Mouse (Mus musculus) liver, postnatal 0 days (tissue): Measurements from ENCODE around the gene Lrrc20.

Experiments used
- CTCF ChIP-seq: sonication (generic); IDR thresholded peaks from 2 replicates; pipeline ENCODE4 v1.5.1; 2016; ENCODE audit warnings: antibody characterized with exemption, low read depth
- EP300 ChIP-seq: IDR thresholded peaks from 2 replicates; pipeline ENCODE4 v1.6.1; 2016; ENCODE audit warnings: antibody characterized with exemption, low read depth, mild to moderate bottlenecking

DNA sequence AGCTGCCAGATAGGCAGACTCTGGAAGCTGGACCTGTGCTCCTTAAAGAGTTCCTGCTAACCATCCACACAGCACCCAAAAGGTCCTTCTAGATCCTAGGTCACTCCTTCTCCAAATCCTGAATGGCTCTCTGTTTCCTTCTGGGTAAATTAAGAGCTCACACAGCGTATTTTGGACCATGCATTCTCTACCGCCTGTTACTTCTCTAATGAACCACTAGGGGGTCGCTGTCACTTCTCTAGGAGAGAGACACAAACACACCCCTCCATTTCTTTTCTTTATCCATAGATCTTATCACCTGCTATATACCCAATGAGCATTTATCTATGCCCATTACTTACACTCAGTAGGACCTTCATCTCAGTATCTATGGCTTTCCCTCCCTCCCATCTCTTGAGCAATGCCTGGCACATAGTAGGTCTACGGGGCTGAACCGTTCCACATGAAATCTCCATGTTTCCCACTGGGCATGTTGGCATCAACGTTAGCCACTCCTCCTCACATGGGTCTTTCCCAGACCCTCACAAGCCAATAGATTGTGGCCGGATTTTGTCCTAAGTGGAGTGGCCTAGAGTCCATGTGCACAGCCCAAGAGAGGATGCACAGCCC lies 111.7 kb downstream of the Lrrc20 start:
- TF ChIP-seq CTCF = peak; percentile 27; the same call in 1 of the 2 replicates
- TF ChIP-seq EP300 = no peak
